Mouse (Mus musculus): ENCODE measurements around the gene Samd10.

Samd10 gene

GRCm38 (mm10) chr2:181598454-181599351, at the start of gene Samd10:
Samd10 (minus strand) TSS chr2:181599212.
- peak; percentile 54 for DNase-seq

- no peak for DNase-seq
Measured at GRCm38 (mm10) chr2:181646626-181647472, 47.8 kb upstream of the Samd10 start.

GRCm38 (mm10) chr2:181645666-181646065, 46.7 kb upstream of the Samd10 start:
- DNase-seq, result no peak

DNA sequence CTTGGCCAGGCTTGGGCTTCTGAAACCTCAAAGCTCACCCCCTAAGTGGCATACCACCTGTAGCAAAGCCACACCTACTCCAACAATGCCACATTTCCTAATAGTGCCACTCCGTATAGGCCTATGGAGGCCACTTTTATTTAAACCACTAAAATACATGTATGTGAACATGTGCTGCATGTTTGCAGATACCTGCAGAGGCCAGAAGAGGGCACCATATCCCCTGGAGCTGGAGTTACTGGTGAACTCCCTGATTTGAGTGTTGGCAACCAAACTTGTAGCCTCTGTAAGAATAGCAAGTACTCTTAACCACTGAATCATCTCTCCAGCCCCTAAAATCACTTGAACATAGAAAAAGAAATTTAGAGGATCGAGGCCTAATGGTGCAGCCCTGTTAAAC, 45.3 kb upstream of the Samd10 start:
- peak; percentile 42 for DNase-seq

GRCm38 (mm10) chr2:181635865-181636264, 36.9 kb upstream of the Samd10 start:
- no peak for DNase-seq

- DNase-seq, result no peak
Measured at GRCm38 (mm10) chr2:181632624-181633023, 33.6 kb upstream of the Samd10 start.

DNA sequence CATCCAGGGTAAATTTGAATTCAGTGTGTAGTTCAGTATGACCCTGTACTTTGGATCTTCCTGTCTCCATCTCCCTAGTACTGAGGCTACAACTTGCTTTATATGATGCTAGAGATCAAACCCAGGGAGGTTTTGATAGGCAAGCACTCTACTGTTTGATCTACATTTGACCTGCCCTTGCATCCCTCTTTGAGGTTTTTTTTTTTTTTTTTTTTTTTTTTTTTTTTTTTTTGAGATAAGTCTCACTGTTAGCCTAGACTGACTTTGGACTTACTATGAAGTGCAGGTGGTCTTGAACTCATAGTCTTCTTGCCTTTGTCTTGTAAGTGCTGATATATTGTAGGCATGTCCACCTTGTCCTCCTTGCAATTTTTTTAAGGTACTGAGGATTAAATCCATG, 29.5 kb upstream of the Samd10 start:
- DNase-seq, result no peak

GRCm38 (mm10) chr2:181623401-181623800, 24.4 kb upstream of the Samd10 start:
- DNase-seq, result peak; percentile 27

GRCm38 (mm10) chr2:181618761-181619495, 19.9 kb upstream of the Samd10 start:
- no peak for DNase-seq

- DNase-seq, result no peak
Measured at GRCm38 (mm10) chr2:181602367-181602766, 3.4 kb upstream of the Samd10 start.

DNA sequence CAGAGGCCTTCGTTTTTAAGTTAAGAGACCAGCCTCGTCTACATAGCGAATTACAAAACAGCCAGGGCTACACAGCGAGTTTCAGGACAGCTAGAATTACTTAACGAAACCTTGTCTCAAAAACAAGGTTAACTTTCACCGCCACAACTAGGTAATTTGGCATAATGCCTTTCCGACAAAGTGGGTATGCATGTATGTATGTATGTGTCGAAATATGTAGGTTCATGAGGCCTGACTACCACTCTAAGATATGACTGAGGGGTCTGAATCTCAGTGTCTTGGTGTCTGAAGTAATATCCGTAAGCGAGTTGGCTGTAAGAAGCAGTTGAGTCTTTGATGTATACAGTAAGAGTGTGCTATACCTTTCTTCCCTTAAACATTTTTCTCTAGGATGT, 2.7 kb upstream of the Samd10 start:
- no peak for DNase-seq

DNA sequence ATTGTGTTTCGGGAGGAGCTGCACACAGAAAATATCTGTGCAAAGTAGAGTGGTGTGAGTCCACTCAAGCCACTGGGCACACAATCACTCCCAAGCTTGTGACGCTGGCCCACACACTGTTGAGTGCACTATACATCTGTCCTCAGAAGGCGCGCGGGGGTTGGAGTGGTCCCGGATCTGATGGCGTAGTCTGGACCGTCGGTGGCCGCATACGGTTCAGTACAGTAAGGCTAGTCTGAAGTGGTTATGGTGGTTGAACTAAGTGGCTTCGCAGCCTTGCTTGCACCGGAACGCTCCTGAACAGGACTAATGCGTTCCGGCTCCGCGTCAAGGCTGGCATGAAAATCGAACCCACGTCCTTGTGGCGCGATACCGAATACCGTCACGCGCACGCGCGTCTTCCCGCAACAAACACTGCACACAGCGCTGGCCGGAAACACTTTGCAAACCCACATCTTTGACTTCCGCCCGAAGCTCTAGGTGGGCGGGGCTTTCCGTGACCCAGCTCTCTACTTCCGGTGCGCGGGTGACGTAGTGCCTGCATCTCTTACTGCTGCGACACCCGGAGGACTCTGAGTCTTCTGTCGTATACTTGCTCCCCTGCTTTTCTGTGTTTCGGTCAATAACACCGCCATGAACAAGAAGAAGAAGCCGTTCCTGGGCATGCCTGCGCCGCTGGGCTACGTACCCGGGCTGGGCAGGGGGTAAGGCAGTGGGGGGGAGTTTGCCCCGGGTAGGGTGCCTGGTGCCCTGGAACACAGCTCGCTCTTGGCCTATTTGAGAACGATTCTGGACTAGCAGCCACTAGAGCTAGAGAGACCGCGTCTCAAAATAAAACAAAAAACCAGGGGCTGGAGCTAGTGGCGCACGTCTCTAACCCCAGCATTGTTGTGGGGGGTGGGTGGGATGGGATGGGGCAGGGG, 2.1 kb upstream of the Samd10 start:
- DNase-seq, result peak; percentile 97

GRCm38 (mm10) chr2:181600226-181600758, 1.3 kb upstream of the Samd10 start:
- no peak for DNase-seq

- DNase-seq, result no peak
Measured at GRCm38 (mm10) chr2:181597378-181598061, 1.5 kb downstream of the Samd10 start.

DNA sequence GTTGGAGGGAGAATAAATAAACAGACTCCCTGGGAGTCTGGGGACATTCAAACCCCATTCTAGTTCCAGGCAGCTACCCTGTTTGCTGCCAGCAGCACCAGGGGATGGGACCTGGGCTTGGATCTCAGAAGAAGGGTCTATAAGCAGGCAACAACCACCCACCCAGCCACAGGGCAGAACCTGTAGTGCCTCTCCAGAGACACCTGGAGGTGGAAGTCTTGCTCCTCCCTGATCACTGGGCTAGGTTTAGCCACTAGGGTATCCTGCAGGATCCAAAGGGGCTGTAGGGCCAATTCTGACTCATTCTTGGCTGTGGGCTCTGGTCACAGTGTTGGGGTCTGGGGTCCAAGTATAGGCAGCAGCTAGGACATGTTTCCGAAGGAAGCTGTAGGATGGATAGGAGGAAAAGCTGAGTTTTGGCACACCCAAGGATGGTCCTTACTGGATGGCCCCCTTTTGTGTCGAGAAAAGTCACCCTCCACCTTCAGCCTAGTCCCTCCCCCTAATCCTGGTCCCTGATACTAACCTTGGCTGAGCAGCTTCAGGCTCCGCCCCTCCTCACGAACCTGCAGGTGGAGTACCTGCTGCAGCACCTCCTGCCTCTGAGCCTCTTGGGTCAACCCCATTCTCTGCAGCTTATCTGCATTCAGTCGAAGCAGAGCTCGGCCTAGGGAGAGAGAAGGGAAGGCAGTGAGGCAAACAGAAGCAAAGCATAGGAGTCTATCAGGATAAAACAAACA, 2.6 kb downstream of the Samd10 start:
- no peak for DNase-seq

GRCm38 (mm10) chr2:181594946-181595696, 3.9 kb downstream of the Samd10 start:
- peak; percentile 53 for DNase-seq

- DNase-seq, result no peak
Measured at GRCm38 (mm10) chr2:181593937-181594336, 5.1 kb downstream of the Samd10 start.

GRCm38 (mm10) chr2:181593042-181593421, 6.0 kb downstream of the Samd10 start:
- DNase-seq, result peak; percentile 49

DNA sequence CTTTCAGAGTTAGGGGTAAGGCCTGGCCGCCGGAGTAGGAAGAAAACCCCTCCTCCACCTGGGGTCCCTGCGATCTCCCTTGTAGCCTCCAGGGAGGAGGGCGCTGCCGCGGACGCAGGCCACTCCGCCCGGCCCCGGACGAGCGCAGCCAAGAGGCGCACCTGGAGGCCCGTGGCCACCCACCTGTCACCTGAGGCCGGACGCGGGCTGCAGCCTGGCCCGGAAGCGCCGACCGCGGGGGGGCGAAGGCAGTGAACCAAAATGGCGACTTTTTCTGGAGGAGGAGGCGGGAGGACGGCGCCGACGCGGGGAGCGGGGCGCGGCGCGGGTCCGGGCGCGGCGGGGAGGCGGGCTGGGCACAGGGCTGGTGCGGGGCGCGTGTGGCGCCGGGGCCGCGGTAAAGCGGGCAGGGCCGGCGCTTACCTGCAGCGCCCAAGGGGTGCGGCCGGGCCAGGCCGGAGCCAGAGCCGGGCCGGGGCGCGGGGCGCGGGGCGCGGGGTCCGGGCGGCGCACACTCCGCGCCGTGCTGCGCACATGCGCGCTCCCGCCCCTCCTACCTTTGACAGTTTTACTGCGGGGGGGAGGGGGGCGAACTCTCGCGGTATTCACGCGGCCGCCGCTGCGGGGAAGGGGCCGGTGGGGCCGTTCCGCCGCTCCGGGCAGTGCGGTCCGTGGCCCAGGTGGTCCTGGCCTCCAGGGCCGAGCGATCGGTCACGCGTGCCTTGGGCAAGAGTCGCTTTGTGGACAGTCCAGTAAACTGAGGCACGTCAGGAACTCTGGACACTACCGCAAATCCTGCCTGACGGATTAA, 6.6 kb downstream of the Samd10 start, which contains the start of gene Zfp512b:
TSS of gene Zfp512b (minus strand) at position 573 of the 811 bp plus-strand sequence.
- peak; percentile 60 for DNase-seq

Data from lung, postnatal 14 days (tissue).